Mouse (Mus musculus): ENCODE results near the gene Nxpe5. TPM values are rescaled to one million over a fixed set of nuclear protein-coding genes. Genes with fewer than 3 reads are reported as not detected.

The Nxpe5 gene
- total and polyA plus RNA-seq, 3 experiments = 0.10 to 1.2 (median 0.98) TPM

DNA sequence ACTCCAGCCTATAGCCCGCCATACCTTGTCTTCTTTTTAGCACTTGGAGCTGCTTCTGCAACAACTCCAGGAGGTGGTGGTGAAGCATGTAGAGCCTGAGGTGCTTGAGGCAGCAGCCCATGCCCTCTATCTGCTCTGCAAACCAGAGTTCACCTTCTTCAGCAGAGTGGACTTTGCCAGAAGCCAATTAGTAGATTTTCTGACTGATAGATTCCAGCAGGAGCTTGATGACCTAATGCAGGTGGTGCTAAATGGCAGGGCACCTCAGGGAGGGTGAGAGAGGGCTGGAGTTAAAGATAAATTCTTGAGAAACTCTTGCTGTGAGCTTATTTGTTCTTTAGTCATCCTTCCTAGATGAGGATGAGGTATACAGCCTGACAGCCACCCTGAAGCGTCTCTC, 73.9 kb downstream of the Nxpe5 start:
- Histone ChIP-seq H3K79me2 (replicated peaks; ENCODE audit: control insufficient read depth, insufficient read depth, low read length) (no peaks in the 10 kb centered on the region), H3K27me3 (ENCODE audit: control insufficient read depth, insufficient read depth, low read length) (no peaks in the 10 kb centered on the region), H3K9ac (ENCODE audit: low read depth, low read length) (no peak overlapping the region), H3K27ac (no peak overlapping the region), H3K4me3 (no peak overlapping the region), H3K36me3 (ENCODE audit: control insufficient read depth, insufficient read depth, low read length) (no peaks in the 10 kb centered on the region), H3K4me1 (ENCODE audit: control insufficient read depth, insufficient read depth, low read length) (no peaks in the 10 kb centered on the region)
- intact Hi-C loops (cut with DNase I) = no loop called here
- WGBS = 74% methylated on average over 2 of the region's 2 CpGs
- no peak for TF ChIP-seq EP300 (IDR thresholded peaks at IDR 0.05; ENCODE audit: insufficient read depth, low read depth, low read length)
- no peak for TF ChIP-seq POLR2A (IDR thresholded peaks at IDR 0.05; ENCODE audit: insufficient read depth, low read depth, low read length)
- TF ChIP-seq CTCF (IDR thresholded peaks at IDR 0.05) = no peak
- DNase-seq = no peak

Other genes starting within 250 kb of the Nxpe5 start
- not detected for gene Azgp1, start 244.4 kb upstream of the Nxpe5 start, total RNA-seq (2021)
- gene Azgp1, start 244.4 kb upstream of the Nxpe5 start, polyA plus RNA-seq (2012; rRNA removed) = 1.1 TPM in 1 of 2 replicates, not detected in the other
- gene Smok3a, start 204.6 kb upstream of the Nxpe5 start, total RNA-seq (2021) = not detected
- not detected in 2 replicates for gene Smok3a, start 204.6 kb upstream of the Nxpe5 start, polyA plus RNA-seq (2012; rRNA removed)
- not detected for gene Smok3b, start 204.5 kb upstream of the Nxpe5 start, total RNA-seq (2021)
- not detected in 2 replicates for gene Smok3b, start 204.5 kb upstream of the Nxpe5 start, polyA plus RNA-seq (2012; rRNA removed)
- gene Smok3c, start 172.7 kb upstream of the Nxpe5 start, total RNA-seq (2021) = not detected
- gene Smok3c, start 172.7 kb upstream of the Nxpe5 start, polyA plus RNA-seq (2012; rRNA removed) = not detected in 2 replicates
- 10 to 100 TPM; 14.0 to 15.3 TPM for gene Zkscan1, start 140.8 kb upstream of the Nxpe5 start, total RNA-seq (2021)
- gene Zkscan1, start 140.8 kb upstream of the Nxpe5 start, polyA plus RNA-seq (2012; rRNA removed) = 3.7 and 6.4 TPM in 2 replicates
- gene Zscan21, start 109.0 kb upstream of the Nxpe5 start, total RNA-seq (2021) = 10 to 100 TPM; 10.1 to 11.7 TPM
- gene Zscan21, start 109.0 kb upstream of the Nxpe5 start, polyA plus RNA-seq (2012; rRNA removed) = 5.9 and 9.4 TPM in 2 replicates
- 1 to 10 TPM; 8.1 to 8.8 TPM for gene Zfp113, start 70.2 kb upstream of the Nxpe5 start, total RNA-seq (2021)
- 2.1 and 2.3 TPM in 2 replicates for gene Zfp113, start 70.2 kb upstream of the Nxpe5 start, polyA plus RNA-seq (2012; rRNA removed)
- 100 to 1,000 TPM; 121 to 135 TPM for gene Cops6, start 64.8 kb upstream of the Nxpe5 start, total RNA-seq (2021)
- 116 and 149 TPM in 2 replicates for gene Cops6, start 64.8 kb upstream of the Nxpe5 start, polyA plus RNA-seq (2012; rRNA removed)
- gene Ap4m1, start 53.9 kb upstream of the Nxpe5 start, total RNA-seq (2021) = 1 to 10 TPM; 7.3 to 7.5 TPM
- 15.2 and 16.3 TPM in 2 replicates for gene Ap4m1, start 53.9 kb upstream of the Nxpe5 start, polyA plus RNA-seq (2012; rRNA removed)
- gene Mcm7, start 53.5 kb upstream of the Nxpe5 start, total RNA-seq (2021) = 1 to 10 TPM; 8.8 to 9.6 TPM
- gene Mcm7, start 53.5 kb upstream of the Nxpe5 start, polyA plus RNA-seq (2012; rRNA removed) = 8.5 and 9.8 TPM in 2 replicates
- 10 to 100 TPM; 32.1 to 36.5 TPM for gene Taf6, start 38.4 kb upstream of the Nxpe5 start, total RNA-seq (2021)
- gene Taf6, start 38.4 kb upstream of the Nxpe5 start, polyA plus RNA-seq (2012; rRNA removed) = 56.7 and 67.5 TPM in 2 replicates
- gene Cnpy4, start 38.4 kb upstream of the Nxpe5 start, total RNA-seq (2021) = 1 to 10 TPM; 5.9 to 7.2 TPM
- gene Cnpy4, start 38.4 kb upstream of the Nxpe5 start, polyA plus RNA-seq (2012; rRNA removed) = 2.2 and 4.1 TPM in 2 replicates
- gene Mblac1, start 31.6 kb upstream of the Nxpe5 start, total RNA-seq (2021) = 1 to 10 TPM; 2.3 to 3.5 TPM
- gene Mblac1, start 31.6 kb upstream of the Nxpe5 start, polyA plus RNA-seq (2012; rRNA removed) = 1.6 and 1.7 TPM in 2 replicates
- 10 to 100 TPM; 45.5 to 54.3 TPM for gene Lamtor4, start 29.6 kb downstream of the Nxpe5 start, total RNA-seq (2021)
- 151 and 163 TPM in 2 replicates for gene Lamtor4, start 29.6 kb downstream of the Nxpe5 start, polyA plus RNA-seq (2012; rRNA removed)
- 1 to 10 TPM; 3.7 to 4.0 TPM for gene BC037034, start 38.1 kb downstream of the Nxpe5 start, total RNA-seq (2021)
- 10.4 and 15.2 TPM in 2 replicates for gene BC037034, start 38.1 kb downstream of the Nxpe5 start, polyA plus RNA-seq (2012; rRNA removed)
- under 1 TPM; 0.23 to 0.30 TPM for gene Gal3st4, start 46.9 kb downstream of the Nxpe5 start, total RNA-seq (2021)
- gene Gal3st4, start 46.9 kb downstream of the Nxpe5 start, polyA plus RNA-seq (2012; rRNA removed) = 0.29 and 0.70 TPM in 2 replicates
- gene Gm43720, start 54.1 kb downstream of the Nxpe5 start, total RNA-seq (2021) = not detected
- gene Gm43720, start 54.1 kb downstream of the Nxpe5 start, polyA plus RNA-seq (2012; rRNA removed) = not detected in 2 replicates
- under 1 TPM; 0.09 to 0.39 TPM for gene Gpc2, start 54.1 kb downstream of the Nxpe5 start, total RNA-seq (2021)
- gene Gpc2, start 54.1 kb downstream of the Nxpe5 start, polyA plus RNA-seq (2012; rRNA removed) = 1.8 and 1.9 TPM in 2 replicates
- gene Stag3, start 54.3 kb downstream of the Nxpe5 start, total RNA-seq (2021) = not detected
- gene Stag3, start 54.3 kb downstream of the Nxpe5 start, polyA plus RNA-seq (2012; rRNA removed) = 0.29 and 0.98 TPM in 2 replicates
- under 1 TPM; 0.31 to 0.41 TPM for gene Pvrig, start 116.1 kb downstream of the Nxpe5 start, total RNA-seq (2021)
- 0.14 and 0.15 TPM in 2 replicates for gene Pvrig, start 116.1 kb downstream of the Nxpe5 start, polyA plus RNA-seq (2012; rRNA removed)
- 1 to 10 TPM; 3.5 to 4.5 TPM for gene Zfp157, start 215.6 kb downstream of the Nxpe5 start, total RNA-seq (2021)
- 1.9 and 5.5 TPM in 2 replicates for gene Zfp157, start 215.6 kb downstream of the Nxpe5 start, polyA plus RNA-seq (2012; rRNA removed)